Mouse (Mus musculus): Measurements from ENCODE around the gene Ugt1a7c. TPM values are rescaled to one million over a fixed set of nuclear protein-coding genes. Genes with fewer than 3 reads are reported as not detected.

The Ugt1a7c gene
- total and polyA plus RNA-seq, 3 experiments: 2.2 to 15.3 (median 11.1) TPM

- H3K36me3 ChIP-seq (replicated peaks in 1 of 2; ENCODE audit: control insufficient read depth in 1 of 2, insufficient read depth in 1 of 2, low read length in 1 of 2): peaks cover 70 to 95% of the 10 kb centered on the region in 2 experiments
- H3K9ac ChIP-seq (ENCODE audit: insufficient read depth, low read depth): no peak overlapping the region
- peaks cover 2 to 20% of the 10 kb centered on the region in 2 experiments; a peak in 3 of 4 replicates for H3K4me1 ChIP-seq (ENCODE audit: control insufficient read depth in 1 of 2, insufficient read depth in 2 of 2)
- in situ Hi-C loops (cut with MboI; ENCODE audit: low pct_ligation_motif_present, low pct_unique_long_range_greater_than_20kb, low sequenced_read_pairs) (no loop called here), dilution Hi-C loops (cut with MboI; ENCODE audit: extremely low pct_ligation_motif_present, extremely low pct_unique_long_range_greater_than_20kb, low sequenced_read_pairs) (no loop called here)
- H3K4me3 ChIP-seq (replicated peaks in 1 of 3; ENCODE audit: low read depth in 2 of 3, low read length in 2 of 3, poor library complexity in 1 of 3): no peak overlapping the region
- peaks cover 13% of the 10 kb centered on the region for H3K9me3 ChIP-seq (replicated peaks; ENCODE audit: low read length)
- H3K27me3 ChIP-seq (replicated peaks): no peaks in the 10 kb centered on the region
- no peak overlapping the region for H3K27ac ChIP-seq (ENCODE audit: insufficient read depth, low read depth)
- H3K79me2 ChIP-seq (replicated peaks; ENCODE audit: control insufficient read depth, extremely low read depth, insufficient read depth, poor library complexity, severe bottlenecking): no peaks in the 10 kb centered on the region
- no peak overlapping the region for H3K4me2 ChIP-seq (ENCODE audit: insufficient read depth, low read depth, poor library complexity, severe bottlenecking)
- no peak for TF ChIP-seq MEF2A (IDR thresholded peaks at IDR 0.05; ENCODE audit: borderline replicate concordance, low read depth, low read length)
- no peak for TF ChIP-seq NELFE (IDR thresholded peaks at IDR 0.05; ENCODE audit: low read depth, low read length)
- TF ChIP-seq CHD2 (IDR thresholded peaks at IDR 0.05; ENCODE audit: low read length): no peak
- TF ChIP-seq RCOR1 (conservative IDR thresholded peaks at IDR 0.05; ENCODE audit: low read depth, low read length): no peak
- no peak for TF ChIP-seq PAX5 (IDR thresholded peaks at IDR 0.05; ENCODE audit: low read length)
- no peak for TF ChIP-seq MXI1 (IDR thresholded peaks at IDR 0.05; ENCODE audit: low read depth, low read length)
- TF ChIP-seq UBTF (IDR thresholded peaks at IDR 0.05; ENCODE audit: low read depth, low read length): no peak
- no peak for TF ChIP-seq SIN3A (IDR thresholded peaks at IDR 0.05; ENCODE audit: low read length)
- no peak for TF ChIP-seq E2F4 (IDR thresholded peaks at IDR 0.05; ENCODE audit: insufficient replicate concordance, low read depth, low read length)
- no peak for TF ChIP-seq ZNF384 (IDR thresholded peaks at IDR 0.05; ENCODE audit: low read depth, low read length)
- TF ChIP-seq EP300 (IDR thresholded peaks at IDR 0.05; ENCODE audit: low read length): no peak
- TF ChIP-seq USF2 (conservative IDR thresholded peaks at IDR 0.05; ENCODE audit: low read depth, low read length): no peak
- TF ChIP-seq GABPA (IDR thresholded peaks at IDR 0.05; ENCODE audit: insufficient replicate concordance, low read depth, low read length): no peak
- no peak for TF ChIP-seq MYC (IDR thresholded peaks at IDR 0.05; ENCODE audit: low read depth, low read length)
- no peak for DNase-seq (ENCODE audit: extremely low read depth)
These were observed 170.0 kb downstream of the Ugt1a7c start for GRCm38 (mm10) chr1:88264869-88265240.

DNA sequence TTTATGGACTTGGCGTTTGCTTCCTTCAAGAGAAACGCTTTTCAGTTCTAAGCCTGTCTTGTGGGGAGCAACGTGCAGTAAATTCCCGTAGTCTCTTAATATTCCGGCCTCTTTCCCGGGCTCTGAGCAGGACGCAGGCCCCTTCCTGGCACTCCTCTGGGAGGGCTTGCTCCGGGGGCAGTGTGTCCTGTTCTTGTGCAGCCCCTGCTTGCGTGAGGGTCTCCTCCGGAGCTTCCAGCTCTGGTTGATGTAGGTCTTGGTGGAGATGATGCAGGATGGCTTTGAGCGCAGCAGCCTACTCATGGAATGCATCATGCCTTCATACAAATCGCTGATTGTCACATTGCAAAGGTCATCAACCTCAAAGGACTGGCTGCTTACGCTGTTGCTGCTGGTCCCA lies 171.3 kb downstream of the Ugt1a7c start:
- peaks cover 12% of the 10 kb centered on the region for H3K9me3 ChIP-seq (replicated peaks; ENCODE audit: low read length)
- H3K27me3 ChIP-seq (replicated peaks): no peaks in the 10 kb centered on the region
- no peak for DNase-seq (ENCODE audit: extremely low read depth)
- dilution Hi-C loops (cut with MboI; ENCODE audit: extremely low pct_ligation_motif_present, extremely low pct_unique_long_range_greater_than_20kb, low sequenced_read_pairs): no loop called here
- H3K36me3 ChIP-seq (replicated peaks in 1 of 2; ENCODE audit: control insufficient read depth in 1 of 2, insufficient read depth in 1 of 2, low read length in 1 of 2): peaks cover 71 to 90% of the 10 kb centered on the region in 2 experiments
- in situ Hi-C loops (cut with MboI; ENCODE audit: low pct_ligation_motif_present, low pct_unique_long_range_greater_than_20kb, low sequenced_read_pairs): no loop called here
- no peak overlapping the region for H3K4me3 ChIP-seq (replicated peaks in 1 of 3; ENCODE audit: low read depth in 2 of 3, low read length in 2 of 3, poor library complexity in 1 of 3)
- H3K4me1 ChIP-seq (ENCODE audit: control insufficient read depth in 1 of 2, insufficient read depth in 2 of 2): peaks cover 0 to 8% of the 10 kb centered on the region in 2 experiments; a peak in 2 of 4 replicates
- no peak for TF ChIP-seq TBP (conservative IDR thresholded peaks at IDR 0.05; ENCODE audit: low read depth, low read length)
- no peak for TF ChIP-seq E2F4 (IDR thresholded peaks at IDR 0.05; ENCODE audit: insufficient replicate concordance, low read depth, low read length)
- no peak for TF ChIP-seq ETS1 (conservative IDR thresholded peaks at IDR 0.05; ENCODE audit: low read depth, low read length)
- no peak for TF ChIP-seq POLR2A (IDR thresholded peaks at IDR 0.05; ENCODE audit: low read depth, low read length)
- no peak for TF ChIP-seq CHD1 (IDR thresholded peaks at IDR 0.05; ENCODE audit: low read depth, low read length)
- no peak for TF ChIP-seq CHD2 (IDR thresholded peaks at IDR 0.05; ENCODE audit: low read length)
- TF ChIP-seq ZMIZ1 (IDR thresholded peaks at IDR 0.05; ENCODE audit: low read depth, low read length): no peak
- no peak for TF ChIP-seq BHLHE40 (IDR thresholded peaks at IDR 0.05; ENCODE audit: low read depth, low read length)
- no peak for TF ChIP-seq ZC3H11A (IDR thresholded peaks at IDR 0.05; ENCODE audit: low read depth, low read length)
- H3K79me2 ChIP-seq (replicated peaks; ENCODE audit: control insufficient read depth, extremely low read depth, insufficient read depth, poor library complexity, severe bottlenecking): no peaks in the 10 kb centered on the region
- H3K9ac ChIP-seq (ENCODE audit: insufficient read depth, low read depth): no peak overlapping the region
- H3K27ac ChIP-seq (ENCODE audit: insufficient read depth, low read depth): no peak overlapping the region
- no peak overlapping the region for H3K4me2 ChIP-seq (ENCODE audit: insufficient read depth, low read depth, poor library complexity, severe bottlenecking)

All from CH12.LX (cell line).